Mouse (Mus musculus) thymus, adult 18-20 months (tissue): ENCODE measurements around the gene Ggact.

Source experiments
- DNase-seq, 2 experiments: peaks; one replicate each; pipeline ENCODE4 v3.0.0; 2022; ENCODE audit warnings: mixed read lengths in 2 of 2

Ggact gene

GRCm38 (mm10) chr14:122913657-122914056, at the start of gene Ggact:
Gene Ggact (minus strand): TSS chr14:122913757.
- no peak for DNase-seq

DNA sequence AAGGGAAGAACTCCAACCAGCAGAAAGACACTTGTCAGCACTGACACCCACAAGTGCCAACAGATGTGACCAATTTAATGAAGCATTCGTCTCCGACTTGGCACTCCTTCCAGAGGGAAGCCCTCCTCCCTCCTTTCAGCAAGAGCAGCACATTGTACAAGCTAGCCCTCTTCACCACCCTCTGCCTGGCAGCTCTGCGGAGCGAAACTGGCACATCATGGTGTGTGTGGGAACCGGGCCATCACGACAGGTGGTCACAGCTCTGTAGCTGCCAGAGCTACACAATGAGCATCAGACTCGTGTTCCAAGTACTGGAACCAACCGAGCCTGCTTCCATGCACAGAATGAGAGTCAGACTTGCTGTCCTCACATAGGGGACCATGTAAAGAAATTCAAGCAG, 44.4 kb upstream of the Ggact start:
- no peak for DNase-seq

DNA sequence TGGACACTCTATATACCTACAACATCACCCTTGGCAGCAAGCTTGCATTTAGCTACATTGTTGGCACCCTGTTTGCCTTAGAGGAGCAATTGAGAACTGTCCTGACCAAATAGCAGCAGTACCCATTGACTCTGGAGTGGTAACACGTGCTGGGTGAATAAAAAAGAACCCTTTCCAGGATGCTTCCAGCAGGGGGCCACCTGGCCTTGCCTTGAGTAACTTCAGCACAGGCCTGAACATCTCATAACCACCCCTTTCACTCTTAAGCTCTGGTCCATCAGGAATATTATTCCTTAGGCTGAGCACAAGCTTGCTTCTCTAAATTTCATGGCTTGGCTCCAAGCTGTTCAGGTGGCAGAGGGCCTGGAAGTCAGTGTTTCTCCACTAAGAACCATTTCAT, 39.8 kb upstream of the Ggact start:
- peak; percentile 5 to 7 for DNase-seq

- DNase-seq: no peak
Observed at GRCm38 (mm10) chr14:122952556-122952955, 39.0 kb upstream of the Ggact start.

- DNase-seq: no peak
Observed at GRCm38 (mm10) chr14:122951676-122952445, 38.3 kb upstream of the Ggact start.

- no peak for DNase-seq
Observed at GRCm38 (mm10) chr14:122950915-122951314, 37.4 kb upstream of the Ggact start.

DNA sequence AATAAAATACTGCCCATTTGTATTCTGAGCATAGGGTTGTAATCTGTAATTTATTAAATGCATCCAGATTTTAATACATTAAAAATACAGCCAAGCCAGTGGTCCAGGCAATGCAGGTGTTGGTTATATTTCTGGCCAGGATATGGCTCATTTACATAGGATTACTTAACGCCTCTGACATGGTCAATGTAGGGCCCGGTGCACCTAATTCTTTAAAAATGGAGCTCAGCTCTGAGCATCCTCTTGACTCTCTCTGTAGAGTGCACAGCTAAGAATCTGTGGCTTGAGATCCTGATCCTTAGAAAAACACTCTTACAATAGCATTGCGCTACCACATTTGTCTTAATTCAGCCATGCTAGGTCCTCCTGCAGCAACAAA, 29.9 kb upstream of the Ggact start:
- no peak for DNase-seq

DNA sequence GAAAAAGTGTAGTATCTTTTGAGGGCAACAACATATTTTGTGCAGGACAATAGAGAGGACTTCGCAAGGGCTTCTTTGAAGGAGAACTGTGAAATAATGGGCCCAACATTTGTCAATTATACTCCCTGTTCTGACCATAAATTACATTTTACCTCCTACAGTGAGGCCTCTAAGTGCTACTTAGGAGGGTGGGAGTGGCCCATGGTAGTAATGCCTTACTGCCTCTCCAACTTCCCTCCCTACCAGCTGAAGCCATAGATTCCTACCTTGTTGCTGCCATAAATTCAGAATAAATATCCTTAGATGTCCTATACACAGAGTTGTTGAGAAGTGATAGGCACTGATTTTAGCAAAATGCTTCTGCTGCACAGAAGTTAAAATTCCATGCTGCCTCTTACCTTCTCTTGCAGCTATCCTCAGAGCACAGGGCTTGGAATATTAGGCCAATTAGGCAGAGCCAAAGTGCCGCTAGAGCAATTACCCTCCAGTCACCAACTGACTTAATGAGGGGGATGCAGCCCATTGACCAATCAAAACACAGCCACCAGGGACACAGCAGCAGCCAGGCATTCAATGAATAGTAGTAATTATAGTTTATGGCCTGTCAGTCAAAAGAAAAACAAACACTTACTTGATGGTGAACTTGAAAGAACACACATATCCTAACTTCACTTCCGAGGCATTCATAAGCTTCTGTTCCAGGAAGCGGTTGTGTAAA, 29.4 kb upstream of the Ggact start:
- DNase-seq: no peak

DNA sequence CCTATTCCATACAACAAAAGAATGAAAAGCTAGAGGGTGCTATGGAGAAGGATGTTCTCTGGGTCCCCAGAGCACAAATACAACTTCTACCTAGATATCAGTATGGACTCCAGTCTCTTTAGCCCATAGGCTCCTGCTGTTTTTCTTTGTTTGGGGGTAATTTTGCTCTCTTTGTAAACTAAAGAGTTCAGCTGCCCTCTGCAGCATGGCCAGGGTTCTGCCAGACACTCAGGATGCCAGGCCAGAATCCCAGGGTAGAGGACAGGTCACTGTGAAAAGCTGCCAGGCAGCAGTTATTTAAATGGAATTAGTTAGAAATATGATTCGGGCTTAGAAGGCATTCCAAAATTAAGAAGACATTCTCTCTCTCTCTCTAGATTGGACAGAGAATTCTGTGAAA, 22.9 kb upstream of the Ggact start:
- no peak for DNase-seq

DNA sequence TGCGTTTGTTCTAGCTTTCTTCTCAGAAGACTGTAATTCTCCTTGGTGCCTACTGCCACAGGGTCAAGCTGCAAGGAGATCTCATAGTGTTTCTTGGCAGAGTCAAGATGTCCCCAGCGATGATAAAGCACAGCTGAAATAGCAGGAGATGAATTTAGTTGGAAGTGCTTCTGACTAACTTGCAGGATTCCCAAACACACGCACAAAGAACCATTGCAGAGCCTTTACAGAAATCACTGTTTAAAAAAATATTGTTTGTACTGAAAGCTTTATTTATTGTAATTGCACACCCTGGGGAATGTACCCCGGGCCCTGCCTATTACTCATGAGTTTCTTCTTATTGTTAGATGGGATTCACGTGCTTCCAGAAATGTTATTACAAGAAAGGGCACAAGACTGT, 6.5 kb upstream of the Ggact start:
- no peak for DNase-seq

- no peak for DNase-seq
Observed at GRCm38 (mm10) chr14:122917676-122918075, 4.1 kb upstream of the Ggact start.

GRCm38 (mm10) chr14:122912812-122913498, 602 bp downstream of the Ggact start:
- peak; percentile 23 to 40 for DNase-seq

DNA sequence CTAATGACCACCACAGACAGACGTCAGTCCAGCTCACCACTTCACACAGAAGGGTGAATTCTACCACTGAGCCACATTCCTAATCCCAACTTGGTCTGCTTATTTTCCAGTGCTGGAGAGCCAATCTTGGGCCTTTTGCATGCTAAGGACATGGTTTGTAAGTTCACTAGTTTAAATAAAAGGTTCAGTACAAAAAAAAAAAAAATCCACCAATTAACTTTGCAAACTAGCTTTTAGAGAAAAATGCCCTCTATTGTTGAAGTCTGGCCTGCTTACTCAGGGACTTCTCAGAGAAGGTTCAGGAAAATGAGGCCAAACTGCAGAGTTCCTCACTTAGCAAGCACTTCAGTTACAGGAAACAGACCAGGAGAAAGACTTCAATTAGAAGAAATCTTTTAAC, 1.4 kb downstream of the Ggact start:
- no peak for DNase-seq

GRCm38 (mm10) chr14:122911265-122911664, 2.3 kb downstream of the Ggact start:
- no peak for DNase-seq

DNA sequence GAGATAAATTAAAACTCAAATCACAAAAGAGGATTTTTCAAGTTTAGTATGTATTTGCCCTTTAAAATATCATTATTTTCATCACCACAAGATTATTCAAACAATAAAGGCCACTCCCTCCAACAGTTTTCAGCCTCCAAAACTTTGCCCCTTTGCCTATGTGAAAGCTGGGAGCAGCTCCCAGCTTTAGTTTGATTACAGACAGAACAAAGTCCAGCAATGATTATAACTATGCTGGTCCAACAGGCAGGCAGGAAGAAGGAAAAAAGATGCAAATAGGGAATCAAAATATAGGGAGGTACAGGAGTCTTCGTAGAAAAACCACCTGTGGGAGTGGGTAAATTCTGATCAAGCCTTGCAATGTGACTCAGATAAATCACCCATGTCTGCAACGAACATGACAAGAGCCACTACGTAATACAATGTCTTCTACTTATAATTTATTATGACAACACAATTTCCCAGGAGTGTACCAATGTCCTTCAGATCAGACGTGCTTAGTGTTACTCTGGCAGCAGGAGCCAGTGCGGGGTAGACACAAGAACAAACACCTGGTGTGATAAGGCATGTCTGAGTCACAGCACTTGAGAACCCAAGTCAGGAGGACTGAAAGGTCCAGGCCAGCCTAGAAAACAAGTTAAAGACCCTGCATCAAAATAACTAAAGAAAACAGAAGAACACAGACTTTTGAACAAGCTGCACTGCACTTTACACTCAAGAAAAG, 4.0 kb downstream of the Ggact start:
- DNase-seq: no peak

DNA sequence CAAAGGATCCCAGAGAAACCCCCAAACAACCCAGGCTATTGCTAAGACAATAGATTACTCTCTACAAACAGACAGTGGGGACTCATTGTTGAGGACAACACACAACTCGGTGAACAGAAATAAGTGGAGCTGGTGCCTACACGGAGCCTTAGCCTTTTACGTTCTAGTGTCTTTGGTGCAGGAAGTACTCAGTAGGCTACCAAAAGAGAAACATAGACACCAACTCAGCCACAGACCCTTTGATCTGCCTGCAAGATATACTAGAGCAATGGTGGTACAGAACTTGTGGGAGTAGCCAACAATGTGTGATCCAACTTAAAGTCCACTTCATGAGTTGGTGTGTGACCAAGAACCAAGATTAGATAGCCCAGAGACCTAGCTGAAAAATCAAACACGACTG, 5.5 kb downstream of the Ggact start:
- no peak for DNase-seq

GRCm38 (mm10) chr14:122905007-122905406, 8.6 kb downstream of the Ggact start:
- DNase-seq: no peak

GRCm38 (mm10) chr14:122903923-122904351, 9.6 kb downstream of the Ggact start:
- no peak for DNase-seq

DNA sequence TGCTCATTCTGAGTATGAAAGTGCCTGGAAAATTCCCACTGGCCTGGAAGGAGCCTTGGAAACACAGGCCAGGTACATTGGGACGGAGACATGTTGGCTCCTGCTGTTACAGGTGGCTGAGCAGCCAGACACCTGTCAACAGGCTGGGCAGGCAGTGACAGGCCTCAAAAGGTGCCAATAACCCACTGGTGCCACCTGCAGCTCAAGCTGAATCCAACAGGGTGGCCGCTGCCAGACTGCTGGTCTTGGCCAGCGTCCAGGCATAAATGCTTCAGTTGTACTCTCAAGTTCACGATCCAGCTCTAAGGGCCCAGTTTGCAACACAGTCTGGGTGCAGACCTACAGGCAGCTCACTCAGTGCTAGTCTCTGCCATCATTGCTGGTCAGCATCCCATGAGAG, 10.7 kb downstream of the Ggact start:
- peak in 1 of 2 experiments; percentile 7 for DNase-seq

GRCm38 (mm10) chr14:122902136-122902535, 11.4 kb downstream of the Ggact start:
- DNase-seq: peak; percentile 22 to 42

- no peak for DNase-seq
Observed at GRCm38 (mm10) chr14:122901715-122902114, 11.8 kb downstream of the Ggact start.

GRCm38 (mm10) chr14:122901177-122901576, 12.4 kb downstream of the Ggact start:
- DNase-seq: no peak

DNA sequence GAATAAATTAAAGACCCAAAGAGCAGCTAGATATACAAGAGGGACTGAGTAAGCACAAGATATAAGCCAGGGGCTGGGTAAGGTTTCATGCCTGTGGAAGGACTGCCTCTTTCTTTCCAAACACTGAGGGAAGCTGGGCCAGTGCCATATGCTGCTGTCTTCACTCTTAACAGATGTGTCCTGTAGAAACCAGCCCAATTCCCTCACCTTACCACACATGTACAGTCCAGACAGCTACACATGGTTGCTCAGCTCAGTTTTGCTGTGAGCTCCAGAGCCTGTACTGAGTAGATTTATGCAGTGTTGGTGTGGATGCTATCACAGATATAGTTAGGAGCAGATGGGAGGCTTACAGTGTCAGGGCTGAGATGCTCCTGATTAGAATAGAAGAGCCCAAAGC, 12.9 kb downstream of the Ggact start:
- DNase-seq: no peak
